Mouse (Mus musculus) T-helper 2 cell (primary cell): ENCODE data around the gene Dntt.

Source experiments
- in situ Hi-C: fragments of 300-600 bp; cut with MboI, MseI; formaldehyde crosslinking; loops from one replicate; pipeline ENCODE4 v1.15.1; 2025; ENCODE audit warnings: high pct_unique_total_duplicates

Dntt gene

GRCm38 (mm10) chr19:41007733-41008132 is 21.3 kb upstream of the Dntt start:
- in situ Hi-C loops, result no loop called here

DNA sequence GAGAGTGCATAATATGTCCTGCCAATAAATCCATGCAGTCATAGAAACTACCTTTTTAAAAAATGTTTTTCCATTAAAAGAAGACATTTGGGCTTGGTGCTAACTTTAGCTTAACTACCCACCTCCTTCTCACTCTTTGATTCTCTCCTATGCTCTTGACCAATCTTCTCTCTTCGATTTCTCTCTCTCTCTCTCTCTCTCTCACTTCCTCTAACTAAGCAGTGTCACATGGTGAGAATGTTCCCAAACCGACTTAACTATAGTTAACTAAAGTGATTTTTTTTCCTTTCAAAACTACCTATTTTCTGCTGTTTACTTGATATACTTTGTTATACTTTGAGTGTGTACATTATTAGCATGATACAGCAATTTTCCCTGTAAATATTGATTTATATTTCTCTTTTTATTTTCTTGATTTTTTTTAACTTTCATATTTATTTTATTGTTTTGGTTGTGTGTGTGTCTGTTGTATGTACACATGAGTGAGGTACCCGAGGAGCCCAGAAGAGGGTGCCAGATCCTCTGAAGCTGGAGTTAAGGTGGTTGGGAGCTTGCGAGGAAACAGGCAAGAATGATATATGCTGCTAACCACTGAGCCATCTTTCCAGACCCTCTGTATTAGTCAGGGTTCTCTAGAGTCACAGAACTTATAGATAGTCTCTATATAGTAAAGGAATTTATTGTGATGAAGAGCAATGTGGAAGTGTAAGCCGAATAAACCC is 20.2 kb upstream of the Dntt start:
- in situ Hi-C loops, result no loop called here

- in situ Hi-C loops, result no loop called here
Observed at GRCm38 (mm10) chr19:41011676-41012075, 17.4 kb upstream of the Dntt start.

- in situ Hi-C loops, result no loop called here
Observed at GRCm38 (mm10) chr19:41013591-41013990, 15.5 kb upstream of the Dntt start.

DNA sequence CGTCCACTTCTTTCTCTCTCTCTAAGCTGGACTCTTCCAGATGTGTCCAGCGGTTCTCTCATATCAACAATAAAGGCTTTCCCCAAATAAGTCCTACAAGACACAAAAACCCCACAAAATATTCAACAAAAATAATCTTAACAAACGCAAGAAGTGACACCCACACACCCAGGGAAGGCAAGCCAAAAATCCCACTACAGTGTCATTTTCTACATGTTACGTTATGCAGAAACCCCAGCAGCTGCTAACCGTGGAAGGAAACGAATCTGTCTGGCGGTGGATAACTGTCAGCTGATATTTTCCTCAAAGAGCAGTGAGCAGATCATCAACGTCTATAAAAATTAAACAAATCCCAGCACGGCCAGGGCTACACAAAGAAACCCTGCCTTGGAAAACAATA is 15.1 kb upstream of the Dntt start:
- in situ Hi-C loops, result no loop called here

GRCm38 (mm10) chr19:41015951-41016716 is 12.9 kb upstream of the Dntt start:
- in situ Hi-C loops, result no loop called here

DNA sequence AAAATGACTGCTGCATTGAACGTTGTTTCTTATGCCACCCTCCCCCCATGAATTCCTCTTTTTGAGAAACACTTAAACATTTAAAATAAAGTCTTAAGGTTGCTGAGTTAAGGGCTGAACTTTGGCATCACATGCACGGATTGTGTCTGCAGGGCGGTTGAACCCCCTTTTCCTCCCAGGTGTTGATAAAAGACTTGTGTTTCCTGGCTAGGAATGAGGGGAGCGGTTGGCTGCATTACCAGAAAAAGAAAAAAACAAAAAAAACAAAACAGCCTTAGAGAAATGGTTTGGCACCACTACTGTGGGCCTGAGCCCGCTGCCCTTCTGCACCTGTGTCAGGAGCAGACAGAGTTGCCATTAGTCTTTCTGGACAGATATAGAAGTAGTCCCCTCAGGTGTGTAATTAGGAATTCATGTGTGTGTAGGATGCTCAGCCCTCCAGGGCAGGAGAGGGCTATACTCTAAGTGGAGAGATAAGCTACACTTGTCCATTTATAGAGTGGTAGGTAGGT is 9.9 kb upstream of the Dntt start:
- in situ Hi-C loops, result no loop called here

GRCm38 (mm10) chr19:41020537-41020936 is 8.5 kb upstream of the Dntt start:
- in situ Hi-C loops, result loop anchor here (5.0 kb wide), 1 partner anchor 343 kb away; no protein-coding TSS in a partner anchor

DNA sequence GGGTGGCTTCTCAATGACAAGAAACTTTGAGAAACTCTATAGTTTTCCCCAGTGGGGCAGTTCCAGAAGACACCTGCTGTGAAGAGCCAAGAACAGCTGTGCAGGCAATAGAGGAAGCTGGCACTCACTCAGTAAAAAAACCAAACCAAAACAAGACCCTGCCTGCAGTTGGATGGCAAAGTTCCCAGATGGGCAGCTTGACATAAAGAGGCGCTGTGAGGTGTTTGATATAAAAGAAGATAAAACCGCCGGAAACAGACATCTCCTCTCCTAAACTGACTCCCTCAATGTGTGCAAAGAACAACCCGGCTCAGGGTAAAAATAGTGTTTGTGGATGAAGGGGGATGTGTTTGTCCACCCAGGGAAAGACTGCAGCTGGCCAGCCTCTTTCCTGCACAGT is 6.8 kb upstream of the Dntt start:
- in situ Hi-C loops, result loop anchor here (5.0 kb wide), 1 partner anchor 345 kb away; no protein-coding TSS in a partner anchor

- in situ Hi-C loops, result no loop called here
Observed at GRCm38 (mm10) chr19:41026551-41026950, 2.5 kb upstream of the Dntt start.

GRCm38 (mm10) chr19:41027024-41027423 is 2.1 kb upstream of the Dntt start:
- in situ Hi-C loops, result no loop called here

DNA sequence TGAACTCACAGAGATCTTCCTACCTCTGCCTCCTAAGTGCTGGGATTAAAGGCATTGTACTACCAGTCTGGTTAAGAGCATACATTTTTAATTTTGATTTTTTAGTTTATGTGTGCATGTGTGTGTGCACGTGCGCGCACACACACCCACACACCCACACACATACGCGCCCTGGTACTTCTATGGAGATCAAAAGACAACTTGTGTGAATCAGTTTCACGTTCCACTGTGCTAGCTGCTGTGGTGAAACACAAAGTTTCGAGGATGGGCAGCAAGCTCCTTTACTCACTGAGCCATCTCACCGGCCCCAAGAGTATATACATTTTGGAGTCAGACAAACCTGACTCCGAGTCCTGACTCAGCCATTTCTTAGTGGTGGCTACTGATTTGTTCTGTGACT is 1.5 kb upstream of the Dntt start:
- in situ Hi-C loops, result no loop called here

DNA sequence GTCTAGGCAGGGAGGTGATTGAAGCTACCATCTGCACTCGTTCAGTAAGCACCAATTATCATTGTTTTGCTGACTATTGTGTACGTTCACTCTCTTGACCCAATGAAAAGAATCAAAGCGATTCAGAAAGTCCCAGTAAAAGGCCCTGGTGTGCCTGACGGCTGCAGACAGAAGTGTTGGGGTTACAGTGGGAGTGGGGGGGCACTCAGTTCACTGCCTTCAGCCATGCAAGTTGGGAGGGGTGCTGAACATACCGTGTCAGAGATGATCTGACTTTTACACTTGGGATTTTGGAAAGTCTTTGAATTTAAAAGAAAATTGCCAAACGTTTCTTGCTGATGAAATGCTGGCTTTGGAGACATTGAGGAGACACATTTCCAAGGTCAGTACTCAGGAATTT is 1.1 kb downstream of the Dntt start:
- in situ Hi-C loops, result no loop called here

GRCm38 (mm10) chr19:41031009-41031408 is 1.9 kb downstream of the Dntt start:
- in situ Hi-C loops, result no loop called here

- in situ Hi-C loops, result no loop called here
Observed at GRCm38 (mm10) chr19:41031869-41032268, 2.8 kb downstream of the Dntt start.

DNA sequence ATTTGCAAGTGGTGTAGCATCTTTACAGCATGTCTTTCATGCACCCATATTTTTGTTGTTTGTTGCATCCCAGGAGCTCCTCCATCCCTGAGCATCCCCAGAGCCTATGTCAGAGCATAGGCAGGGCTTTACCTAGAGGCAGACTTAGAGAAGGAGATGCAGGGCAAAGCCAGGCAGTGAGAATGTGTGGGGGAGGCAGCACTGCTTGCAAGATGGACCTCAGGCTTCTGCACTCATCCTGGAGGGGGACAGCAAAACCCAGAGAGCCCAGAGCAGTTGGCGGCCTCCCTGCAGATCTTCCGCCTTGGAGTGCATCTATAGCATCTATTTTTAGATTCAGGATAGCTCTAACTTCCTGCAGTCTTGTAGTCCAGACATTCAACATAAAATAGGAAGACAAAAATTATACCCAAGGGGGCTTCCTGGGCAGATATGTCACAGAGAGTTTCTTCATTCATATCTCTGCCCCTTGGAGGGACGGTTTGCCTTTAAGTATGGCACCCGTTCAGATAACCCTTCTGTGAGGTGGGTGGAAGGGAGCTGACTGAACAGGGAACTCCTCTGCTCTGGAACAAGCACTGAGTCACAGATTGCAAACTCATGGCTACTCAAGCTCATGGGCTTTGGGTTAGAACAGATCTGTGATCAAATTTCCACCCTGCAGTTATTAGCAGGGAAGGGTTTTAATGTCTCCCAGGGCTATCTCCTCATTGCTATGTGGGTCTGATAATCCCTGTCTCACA is 6.9 kb downstream of the Dntt start:
- in situ Hi-C loops, result no loop called here

DNA sequence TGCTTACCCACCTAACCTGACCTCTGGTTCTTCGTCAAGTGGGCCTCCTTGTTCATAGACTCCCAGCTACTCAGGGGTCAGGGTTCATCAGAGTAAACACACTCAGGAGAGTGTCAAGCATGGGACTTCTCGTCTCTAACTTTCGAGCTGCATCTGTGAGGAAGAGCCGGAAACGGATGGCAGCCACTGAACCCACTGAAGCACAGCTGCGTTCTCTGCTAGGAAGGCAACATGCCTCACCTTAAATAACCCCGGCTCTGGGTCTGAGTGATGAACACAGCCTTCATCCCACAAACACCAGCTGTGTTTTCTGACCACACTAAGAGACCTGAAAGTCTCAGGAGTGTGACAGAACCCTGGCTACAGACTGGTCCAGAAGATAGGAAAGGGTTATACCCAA is 10.0 kb downstream of the Dntt start:
- in situ Hi-C loops, result no loop called here

DNA sequence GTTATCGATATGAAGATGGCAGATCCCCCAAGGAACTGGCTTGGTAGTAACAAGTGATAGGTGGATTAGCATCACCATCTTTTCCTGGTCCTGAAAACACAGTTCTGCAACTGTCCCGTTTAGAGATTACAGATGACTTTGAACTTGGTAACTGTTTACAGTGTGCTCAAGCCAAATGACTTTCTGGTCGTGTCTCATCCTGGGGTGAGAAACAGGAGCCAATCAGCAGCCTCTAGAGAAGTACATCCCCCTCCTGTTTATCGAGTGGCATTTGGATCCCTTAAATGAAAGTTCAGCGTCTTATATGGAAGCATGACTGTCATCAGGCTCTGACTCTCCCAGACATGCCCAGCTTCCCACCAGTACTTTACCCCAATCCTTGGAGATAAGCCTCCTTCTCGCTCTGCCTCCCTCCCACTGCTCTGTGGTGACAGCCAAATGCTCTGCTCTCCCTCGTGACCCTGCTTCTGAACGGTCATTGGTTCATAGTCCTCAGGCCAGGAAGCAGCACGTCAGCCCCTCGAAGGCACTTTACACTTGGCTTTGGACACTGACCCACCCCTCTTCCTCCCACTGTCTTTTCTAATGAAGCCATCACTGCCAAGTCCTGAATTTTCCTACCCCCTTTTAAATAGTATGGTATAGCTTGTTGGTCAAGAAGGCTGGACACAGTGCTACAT is 16.2 kb downstream of the Dntt start:
- in situ Hi-C loops, result no loop called here

DNA sequence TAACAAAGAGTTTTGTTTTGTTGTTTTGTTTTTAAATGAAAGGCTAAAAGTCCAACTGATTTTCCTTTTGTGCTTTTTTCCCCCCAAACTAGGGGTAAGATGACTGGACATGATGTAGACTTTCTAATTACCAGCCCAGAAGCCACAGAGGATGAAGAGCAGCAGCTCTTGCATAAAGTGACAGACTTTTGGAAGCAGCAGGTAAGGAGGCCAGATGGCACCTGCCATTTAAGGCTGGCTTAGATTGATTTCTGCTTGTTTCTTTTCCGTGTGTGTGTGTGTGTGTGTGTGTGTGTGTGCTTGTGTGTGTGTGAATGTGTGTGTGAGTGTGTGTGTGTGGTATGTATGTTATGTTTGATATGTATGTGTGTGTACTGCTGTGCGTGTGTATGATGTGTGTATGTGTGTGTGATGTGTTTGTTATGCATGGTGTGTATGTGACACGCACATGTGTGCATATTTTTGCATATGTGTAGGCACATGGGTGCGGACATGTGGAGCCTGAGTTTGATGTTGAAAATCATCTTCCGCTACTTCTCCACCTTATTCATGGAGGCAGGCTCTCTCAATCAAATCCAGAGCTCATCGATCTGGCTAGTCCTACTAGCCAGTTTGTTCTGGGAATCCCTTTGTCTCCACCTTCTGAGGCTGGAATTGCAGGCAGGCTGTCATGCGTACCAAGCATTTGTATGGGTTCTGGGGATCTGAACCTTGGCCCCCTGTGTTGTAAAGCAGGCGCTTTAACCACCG is 18.5 kb downstream of the Dntt start:
- in situ Hi-C loops, result no loop called here

- in situ Hi-C loops, result no loop called here
Observed at GRCm38 (mm10) chr19:41048187-41048559, 19.1 kb downstream of the Dntt start.

DNA sequence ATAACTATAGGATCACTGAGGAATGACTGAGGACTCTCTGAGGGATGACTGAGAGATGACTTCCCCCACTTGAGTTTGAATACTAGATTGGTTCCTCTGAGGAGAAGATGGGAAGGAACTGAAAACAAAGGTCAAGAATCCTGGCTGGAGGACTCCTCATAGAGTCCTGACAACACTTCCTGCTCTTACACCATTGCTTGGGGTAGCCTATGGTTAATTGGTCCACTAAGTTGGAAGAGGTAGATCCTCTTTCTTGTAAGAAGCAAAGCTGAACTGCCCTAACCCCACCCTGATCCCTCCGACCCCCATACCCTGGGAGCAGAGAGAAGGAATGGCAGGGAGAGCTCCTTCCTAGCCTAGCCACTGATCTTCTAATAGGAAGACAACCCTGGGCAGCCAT is 22.6 kb downstream of the Dntt start:
- in situ Hi-C loops, result no loop called here
